Mouse (Mus musculus): ENCODE measurements around the gene Unc119b. TPM values are rescaled to one million over a fixed set of nuclear protein-coding genes. Genes with fewer than 3 reads are reported as not detected.
"Not testable (repeated sequence)": the region's sequence is repeated elsewhere in the genome, so short reads cannot be mapped to it uniquely, and the experiment has no call there.

Unc119b gene
- polyA plus RNA-seq, 1 experiment: 27.4 TPM

GRCm38 (mm10) chr5:115091776-115092175 lies 43.0 kb downstream of the Unc119b start:
- no peak for DNase-seq (ENCODE audit: low spot score)

GRCm38 (mm10) chr5:115091015-115091414 lies 43.8 kb downstream of the Unc119b start:
- DNase-seq (ENCODE audit: low spot score): no peak

- no peak for DNase-seq (ENCODE audit: low spot score)
These were observed 45.0 kb downstream of the Unc119b start for GRCm38 (mm10) chr5:115089592-115090268.

GRCm38 (mm10) chr5:115085675-115086074 lies 49.1 kb downstream of the Unc119b start:
- no peak for DNase-seq (ENCODE audit: low spot score)

- DNase-seq (ENCODE audit: low spot score): no peak
These were observed 51.3 kb downstream of the Unc119b start for GRCm38 (mm10) chr5:115083492-115083891.

- DNase-seq (ENCODE audit: low spot score): no peak
These were observed 53.1 kb downstream of the Unc119b start for GRCm38 (mm10) chr5:115081636-115082035.

GRCm38 (mm10) chr5:115076144-115076901 lies 58.5 kb downstream of the Unc119b start:
- DNase-seq (ENCODE audit: low spot score): no peak

GRCm38 (mm10) chr5:115074749-115075148 lies 60.0 kb downstream of the Unc119b start:
- DNase-seq (ENCODE audit: low spot score): no peak

GRCm38 (mm10) chr5:115073306-115073705 lies 61.5 kb downstream of the Unc119b start:
- DNase-seq (ENCODE audit: low spot score): not testable (repeated sequence)

Other genes with a start within 250 kb of the Unc119b start
- gene Oasl2, start 238.0 kb downstream of the Unc119b start, polyA plus RNA-seq (2012; rRNA removed): 30.2 and 36.0 TPM in 2 replicates
- 1.7 and 2.2 TPM in 2 replicates for gene Oasl1, start 211.7 kb downstream of the Unc119b start, polyA plus RNA-seq (2012; rRNA removed)
- gene 2210016L21Rik, start 192.8 kb downstream of the Unc119b start, polyA plus RNA-seq (2012; rRNA removed): 36.2 and 37.4 TPM in 2 replicates
- gene Hnf1a, start 163.9 kb downstream of the Unc119b start, polyA plus RNA-seq (2012; rRNA removed): 0.06 and 0.09 TPM in 2 replicates
- 62.5 and 63.9 TPM in 2 replicates for gene Sppl3, start 123.8 kb downstream of the Unc119b start, polyA plus RNA-seq (2012; rRNA removed)
- 0.23 TPM in 1 of 2 replicates, not detected in the other for gene Gm10401, start 36.7 kb downstream of the Unc119b start, polyA plus RNA-seq (2012; rRNA removed)
- gene Acads, start 15.6 kb downstream of the Unc119b start, polyA plus RNA-seq (2012; rRNA removed): 54.0 and 60.2 TPM in 2 replicates
- gene Mlec, start 23.2 kb upstream of the Unc119b start, polyA plus RNA-seq (2012; rRNA removed): 82.1 and 95.2 TPM in 2 replicates
- 3.6 and 3.9 TPM in 2 replicates for gene Cabp1, start 59.4 kb upstream of the Unc119b start, polyA plus RNA-seq (2012; rRNA removed)
- 52.7 and 63.5 TPM in 2 replicates for gene Pop5, start 100.9 kb upstream of the Unc119b start, polyA plus RNA-seq (2012; rRNA removed)
- 144 and 157 TPM in 2 replicates for gene Rnf10, start 137.9 kb upstream of the Unc119b start, polyA plus RNA-seq (2012; rRNA removed)
- 23.9 and 26.4 TPM in 2 replicates for gene Coq5, start 144.7 kb upstream of the Unc119b start, polyA plus RNA-seq (2012; rRNA removed)
- gene Dynll1, start 166.0 kb upstream of the Unc119b start, polyA plus RNA-seq (2012; rRNA removed): 565 and 747 TPM in 2 replicates
- gene Srsf9, start 192.2 kb upstream of the Unc119b start, polyA plus RNA-seq (2012; rRNA removed): 56.7 and 60.4 TPM in 2 replicates
- 13.6 and 18.0 TPM in 2 replicates for gene Gatc, start 206.2 kb upstream of the Unc119b start, polyA plus RNA-seq (2012; rRNA removed)
- gene Triap1, start 206.2 kb upstream of the Unc119b start, polyA plus RNA-seq (2012; rRNA removed): 47.5 and 63.9 TPM in 2 replicates
- gene Cox6a1, start 214.0 kb upstream of the Unc119b start, polyA plus RNA-seq (2012; rRNA removed): 940 and 1,078 TPM in 2 replicates

Data from urinary bladder, adult 2 months (tissue).